Mouse (Mus musculus) liver, embryonic 16.5 days (tissue): ENCODE data around the gene Gm10271. TPM values are rescaled to one million over a fixed set of nuclear protein-coding genes. Genes with fewer than 3 reads are reported as not detected.

Experiments
- ATAC-seq: fragments of 200-750 bp; cut with Nextera tagmentation; 2 replicates; pipeline ENCODE4 v1.8.0; 2017; ENCODE audit warnings: low read depth, mild to moderate bottlenecking, moderate number of reproducible peaks, moderate library complexity
- H3K27ac ChIP-seq: fragments of 300-500 bp; sonication (generic); 2 replicates; pipeline ENCODE4 v1.5.1; 2014; ENCODE audit warnings: mild to moderate bottlenecking, low read length
- H3K27me3 ChIP-seq: fragments of 300-500 bp; sonication (generic); 2 replicates; pipeline ENCODE4 v1.6.1; 2014; ENCODE audit warnings: low read depth, low read length, mixed read lengths; ENCODE audit not compliant: control insufficient read depth, insufficient read depth
- H3K36me3 ChIP-seq: fragments of 300-500 bp; sonication (generic); 2 replicates; pipeline ENCODE4 v1.6.1; 2014; ENCODE audit warnings: mild to moderate bottlenecking; ENCODE audit not compliant: control insufficient read depth, insufficient read depth
- H3K4me1 ChIP-seq: fragments of 300-500 bp; sonication (generic); 2 replicates; pipeline ENCODE4 v1.6.1; 2014; ENCODE audit warnings: low read depth, low read length, mixed read lengths; ENCODE audit not compliant: control insufficient read depth
- H3K4me2 ChIP-seq: fragments of 300-500 bp; sonication (generic); 2 replicates; pipeline ENCODE4 v1.6.1; 2014; ENCODE audit warnings: low read depth, low read length, mixed read lengths
- H3K4me3 ChIP-seq: fragments of 300-500 bp; sonication (generic); 2 replicates; pipeline ENCODE4 v1.5.1; 2014; ENCODE audit warnings: low read depth, mild to moderate bottlenecking, low read length
- H3K9ac ChIP-seq: fragments of 300-500 bp; sonication (generic); 2 replicates; pipeline ENCODE4 v1.6.1; 2014; ENCODE audit warnings: low read depth, low read length
- H3K9me3 ChIP-seq: fragments of 300-500 bp; sonication (generic); replicated peaks from 2 replicates; pipeline ENCODE4 v1.6.1; 2016; ENCODE audit warnings: low read length; ENCODE audit not compliant: control insufficient read depth
- WGBS: fragments of 180-500 bp; shearing (Covaris S2); extraction: QIAGEN DNeasy Blood & Tissue Kit; methylation state at CpG from one replicate; pipeline ENCODE4 v1.1.7; 2014; ENCODE audit not compliant: insufficient replicate concordance; 5-methylcytosine and 5-hydroxymethylcytosine counted together
- polyA plus RNA-seq: library from polyadenylated mRNA; unstranded; fragments of >200 nt; fragmentation: Nextera tagmentation; extraction: Ambion mirVana; gene quantifications from 2 replicates; pipeline ENCODE4 v1.2.1, GENCODE M21; 2015

The Gm10271 gene
- polyA plus RNA-seq, 1 experiment from 2014 or later: not detected

DNA sequence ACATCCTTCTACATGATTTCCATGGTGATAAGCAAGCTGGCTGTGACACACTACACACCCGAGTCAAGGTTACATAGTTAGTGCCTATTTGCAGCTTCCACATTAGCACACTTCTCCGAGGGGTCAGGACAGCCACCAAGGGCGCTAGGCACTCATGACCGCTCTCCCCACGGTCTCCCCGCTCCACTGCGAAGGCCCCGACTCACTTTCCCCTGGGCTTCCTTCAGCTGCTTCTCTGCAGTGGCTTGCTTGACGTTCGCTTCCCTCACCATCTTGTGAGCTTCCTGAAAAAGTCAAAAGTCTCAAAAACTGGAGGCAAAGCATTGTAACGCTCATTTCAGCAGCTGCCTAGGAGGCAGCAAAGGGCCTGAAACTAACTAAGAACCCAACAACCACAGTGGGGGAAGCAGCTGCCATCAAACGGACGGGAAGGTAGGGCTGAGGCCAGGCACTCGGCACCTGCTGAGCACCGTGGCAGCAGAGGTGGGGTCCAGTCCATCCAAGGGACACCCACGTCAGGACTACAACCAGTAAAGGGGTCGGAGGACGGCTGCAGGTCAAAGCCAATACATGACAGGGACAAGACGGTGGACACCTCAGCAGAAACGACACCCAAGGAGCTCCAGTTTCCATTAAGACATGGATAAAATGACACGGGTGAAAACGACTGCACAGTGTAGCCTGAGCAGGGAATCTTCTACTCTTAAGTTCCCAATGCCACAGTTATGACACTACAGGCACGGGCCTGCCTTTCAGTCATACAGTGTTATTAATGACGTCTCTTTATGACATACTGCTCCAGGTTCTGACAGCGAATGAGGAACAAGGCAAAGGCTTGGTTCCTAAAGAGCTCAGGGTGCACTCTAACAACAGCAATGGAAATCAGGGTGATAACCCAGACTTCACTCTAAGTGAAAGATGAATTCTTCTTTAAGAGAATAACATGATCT, 52.8 kb downstream of the Gm10271 start:
- Histone ChIP-seq H3K9me3 (no peaks in the 10 kb centered on the region), H3K4me2 (no peak overlapping the region), H3K4me3 (no peak overlapping the region), H3K27ac (no peak overlapping the region), H3K27me3 (no peaks in the 10 kb centered on the region), H3K4me1 (no peaks in the 10 kb centered on the region), H3K9ac (no peak overlapping the region), H3K36me3 (no peaks in the 10 kb centered on the region; the same call in 1 of the 2 replicates)
- 71% methylated on average over 25 of the region's 25 CpGs for WGBS
- no peak for ATAC-seq

DNA sequence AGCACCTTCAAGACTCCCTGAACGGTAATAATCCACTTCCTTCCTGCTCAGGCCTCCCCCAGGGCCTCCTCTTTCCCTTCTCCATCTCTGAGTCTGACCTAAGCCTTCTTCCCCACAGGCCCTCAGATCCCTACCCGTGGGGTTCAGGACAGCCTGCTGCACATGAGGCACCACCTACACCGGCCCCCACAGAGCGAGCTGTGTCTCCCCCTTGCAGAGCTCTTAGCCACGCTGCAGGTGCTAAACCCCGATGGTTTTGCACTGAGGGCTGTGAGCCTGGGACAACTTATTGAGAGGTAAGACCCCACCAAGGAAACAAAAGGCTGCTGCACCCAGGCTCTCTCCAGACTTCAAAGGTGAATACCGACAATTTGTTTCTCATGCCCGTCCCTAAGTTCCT, 55.8 kb downstream of the Gm10271 start:
- no peak overlapping the region for H3K4me2 ChIP-seq
- no peak overlapping the region for H3K27ac ChIP-seq
- ATAC-seq: no peak
- no peaks in the 10 kb centered on the region for H3K9me3 ChIP-seq
- no peaks in the 10 kb centered on the region for H3K27me3 ChIP-seq
- H3K36me3 ChIP-seq: no peaks in the 10 kb centered on the region; the same call in 1 of the 2 replicates
- 67% methylated on average over 8 of the region's 8 CpGs for WGBS
- peaks cover 4% of the 10 kb centered on the region for H3K4me1 ChIP-seq
- H3K4me3 ChIP-seq: no peak overlapping the region
- H3K9ac ChIP-seq: no peak overlapping the region

DNA sequence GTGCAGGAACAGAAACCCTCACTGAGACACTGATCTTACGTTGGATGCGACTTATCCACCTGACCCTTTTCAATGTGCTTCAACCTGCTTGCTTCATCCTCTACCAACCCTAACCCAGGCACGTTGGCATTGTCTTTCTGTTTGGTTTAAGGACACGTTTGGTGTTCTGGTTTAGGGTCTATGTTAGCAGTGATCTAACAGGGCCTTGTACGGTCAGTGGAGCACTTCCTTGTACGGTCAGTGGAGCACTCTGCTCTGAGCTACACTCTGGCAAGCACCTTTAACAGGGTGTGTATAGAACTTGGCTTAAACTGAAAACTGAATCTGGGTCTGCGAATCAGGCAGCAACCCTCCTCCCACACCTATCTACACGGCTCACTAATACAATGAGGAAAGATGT, 57.1 kb downstream of the Gm10271 start:
- Histone ChIP-seq H3K9ac (no peak overlapping the region), H3K4me2 (no peak overlapping the region), H3K27ac (no peak overlapping the region), H3K27me3 (no peaks in the 10 kb centered on the region), H3K36me3 (peaks cover under 1% of the 10 kb centered on the region), H3K9me3 (no peaks in the 10 kb centered on the region), H3K4me3 (no peak overlapping the region), H3K4me1 (peaks cover 4% of the 10 kb centered on the region)
- ATAC-seq: no peak
- WGBS: 83% methylated on average over 8 of the region's 8 CpGs

DNA sequence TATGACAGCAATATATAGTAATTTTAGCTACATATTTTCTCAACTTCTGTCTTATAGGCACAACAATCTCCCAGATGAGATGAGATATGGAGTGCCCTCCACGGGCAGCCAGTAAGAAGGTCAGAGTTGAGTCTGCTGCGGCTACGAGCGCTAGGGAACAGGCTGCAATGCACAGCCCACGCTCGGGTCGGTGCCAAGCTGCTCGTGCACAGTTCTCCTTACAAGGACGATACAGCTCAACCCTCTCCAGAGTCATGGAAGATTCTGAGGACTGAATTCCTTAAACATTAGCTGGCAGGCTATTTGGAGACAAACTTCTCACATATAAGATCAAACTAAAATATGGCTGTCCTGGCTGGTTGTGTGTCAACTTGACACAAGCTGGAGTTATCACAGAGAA, 57.8 kb downstream of the Gm10271 start:
- Histone ChIP-seq H3K27me3 (no peaks in the 10 kb centered on the region), H3K4me1 (peaks cover 6% of the 10 kb centered on the region), H3K9ac (no peak overlapping the region), H3K27ac (no peak overlapping the region), H3K4me2 (no peak overlapping the region), H3K4me3 (no peak overlapping the region), H3K36me3 (peaks cover 2% of the 10 kb centered on the region), H3K9me3 (no peaks in the 10 kb centered on the region)
- 82% methylated on average over 9 of the region's 9 CpGs for WGBS
- no peak for ATAC-seq

DNA sequence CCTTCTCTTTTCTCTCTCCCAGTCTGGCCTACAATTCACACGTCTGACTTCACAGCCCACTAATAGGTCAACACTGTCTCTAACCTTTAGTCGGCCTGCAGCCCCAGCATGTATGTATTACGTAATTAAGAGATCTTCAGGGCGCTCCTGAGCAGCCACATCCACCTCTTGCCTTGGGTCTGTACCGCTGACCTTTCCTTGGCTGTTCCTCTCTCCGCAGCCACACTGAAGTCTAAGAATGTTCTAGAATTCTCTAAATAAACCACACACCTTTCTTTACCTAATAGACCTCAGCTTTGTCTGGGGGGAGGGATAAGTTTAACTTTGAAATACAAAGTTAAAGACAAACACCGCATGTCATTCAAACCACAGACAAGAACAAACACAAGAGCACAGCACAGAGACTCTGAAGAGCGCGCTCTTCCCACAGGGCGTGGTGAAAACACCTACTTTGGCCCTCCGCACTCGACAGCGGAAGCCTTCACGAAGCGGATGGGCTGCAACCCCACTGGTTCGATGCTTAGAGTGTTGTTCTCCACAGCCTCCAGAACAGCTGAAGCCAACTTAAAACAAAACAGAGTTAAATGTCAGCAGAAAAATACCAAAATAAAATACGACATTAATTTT, 58.6 kb downstream of the Gm10271 start:
- Histone ChIP-seq H3K36me3 (peaks cover 2% of the 10 kb centered on the region), H3K9ac (no peak overlapping the region), H3K9me3 (no peaks in the 10 kb centered on the region), H3K27ac (peak overlapping the region; percentile 48; the same call in 1 of the 2 replicates), H3K27me3 (no peaks in the 10 kb centered on the region), H3K4me3 (no peak overlapping the region), H3K4me2 (no peak overlapping the region), H3K4me1 (peaks cover 10% of the 10 kb centered on the region)
- no peak for ATAC-seq
- WGBS: 70% methylated on average over 17 of the region's 17 CpGs

DNA sequence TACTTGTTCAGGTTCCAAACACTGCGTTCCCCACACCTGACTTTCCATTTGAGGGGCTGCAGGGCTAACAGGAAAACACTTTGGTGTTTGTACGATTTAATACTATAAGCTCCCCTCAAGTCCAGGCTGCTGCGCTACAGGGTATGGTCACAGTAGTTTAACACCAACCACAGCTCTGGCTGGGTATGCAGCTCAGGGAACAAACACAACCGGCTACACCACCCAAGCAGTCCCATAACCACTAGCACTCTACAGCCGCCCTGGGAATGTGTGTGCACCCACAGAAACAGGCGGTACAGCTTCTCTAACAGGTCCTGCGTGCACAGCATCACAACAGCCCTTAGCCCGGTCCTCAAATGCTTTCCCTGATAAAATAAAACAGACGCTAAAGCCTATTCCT, 59.6 kb downstream of the Gm10271 start:
- no peak overlapping the region for H3K9ac ChIP-seq
- WGBS: 80% methylated on average over 9 of the region's 9 CpGs
- H3K4me3 ChIP-seq: no peak overlapping the region
- no peak for ATAC-seq
- H3K27me3 ChIP-seq: no peaks in the 10 kb centered on the region
- no peak overlapping the region for H3K4me2 ChIP-seq
- H3K9me3 ChIP-seq: no peaks in the 10 kb centered on the region
- no peak overlapping the region; the same call in 1 of the 2 replicates for H3K27ac ChIP-seq
- H3K36me3 ChIP-seq: peaks cover 2% of the 10 kb centered on the region
- H3K4me1 ChIP-seq: peaks cover 10% of the 10 kb centered on the region

DNA sequence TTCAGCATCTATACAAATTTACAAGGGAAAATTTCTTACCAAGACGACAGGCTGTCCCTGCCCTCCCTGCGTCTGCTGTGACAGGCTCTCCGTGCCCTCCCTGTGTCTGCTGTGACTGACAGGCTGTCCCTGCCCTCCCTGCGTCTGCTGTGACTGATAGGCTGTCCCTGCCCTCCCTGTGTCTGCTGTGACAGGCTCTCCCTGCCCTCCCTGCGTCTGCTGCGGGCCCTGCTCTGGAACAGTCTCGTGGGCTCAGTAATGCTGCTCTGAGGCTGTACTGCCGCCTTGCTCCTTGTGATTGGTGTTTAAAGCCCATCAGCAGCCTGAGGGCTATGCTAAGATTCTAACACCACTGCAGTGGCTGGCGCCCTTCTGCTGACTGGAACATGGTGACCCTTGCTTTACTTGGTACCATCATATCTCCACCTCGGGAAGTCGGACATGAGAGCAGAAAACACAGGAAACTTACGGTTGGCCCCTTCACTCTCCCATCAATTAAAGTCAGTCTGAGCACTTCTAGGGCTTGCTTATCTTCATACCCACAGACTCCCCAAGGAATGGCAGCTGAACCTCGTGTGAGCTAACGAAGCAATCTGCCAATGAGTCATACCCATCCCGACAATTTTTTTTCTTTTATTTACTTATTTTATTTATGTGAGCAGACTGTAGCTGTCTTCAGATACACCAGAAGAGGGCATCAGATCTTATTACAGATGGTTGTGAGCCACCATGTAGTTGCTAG, 63.3 kb downstream of the Gm10271 start:
- WGBS: 33% methylated on average over 15 of the region's 15 CpGs
- Histone ChIP-seq H3K4me3 (peak overlapping the region; percentile 29), H3K9me3 (no peaks in the 10 kb centered on the region), H3K36me3 (peaks cover 6% of the 10 kb centered on the region), H3K4me1 (peaks cover 10% of the 10 kb centered on the region), H3K27ac (peak overlapping the region; percentile 93), H3K4me2 (peak overlapping the region; percentile 55), H3K9ac (peak overlapping the region; percentile 36; the same call in 1 of the 2 replicates), H3K27me3 (no peaks in the 10 kb centered on the region)
- ATAC-seq: peak; percentile 99
